Mouse (Mus musculus) midbrain, postnatal 0 days (tissue): ENCODE results near the gene Gnl1. TPM values are rescaled to one million over a fixed set of nuclear protein-coding genes. Genes with fewer than 3 reads are reported as not detected.
"Not testable (repeated sequence)": the region's sequence is repeated elsewhere in the genome, so short reads cannot be mapped to it uniquely, and the experiment has no call there.

Experiments
- ATAC-seq: fragments of 200-750 bp; cut with Nextera tagmentation; 2 replicates; pipeline ENCODE4 v1.8.0; 2017; ENCODE audit warnings: moderate number of reproducible peaks, mild to moderate bottlenecking, moderate TSS enrichment, moderate library complexity; ENCODE audit not compliant: low FRiP score
- DNase-seq: peaks from one replicate; pipeline ENCODE4 v3.0.0-alpha.2; 2015; ENCODE audit warnings: low spot score
- H3K27ac ChIP-seq: fragments of 300-500 bp; sonication (generic); 2 replicates; pipeline ENCODE4 v1.5.1; 2014; ENCODE audit warnings: low read depth, mild to moderate bottlenecking, low read length, mixed read lengths
- H3K27me3 ChIP-seq: fragments of 300-500 bp; sonication (generic); 2 replicates; pipeline ENCODE4 v1.6.1; 2014; ENCODE audit warnings: low read length, control low read depth, mixed read lengths; ENCODE audit not compliant: insufficient read depth
- H3K36me3 ChIP-seq: fragments of 300-500 bp; sonication (generic); 2 replicates; pipeline ENCODE4 v1.6.1; 2014; ENCODE audit warnings: low read length, control low read depth, mixed read lengths; ENCODE audit not compliant: insufficient read depth
- H3K4me1 ChIP-seq: fragments of 300-500 bp; sonication (generic); 2 replicates; pipeline ENCODE4 v1.6.1; 2014; ENCODE audit warnings: mild to moderate bottlenecking, control low read depth, antibody characterized with exemption, low read length, mixed read lengths; ENCODE audit not compliant: insufficient read depth
- H3K4me2 ChIP-seq: fragments of 300-500 bp; sonication (generic); 2 replicates; pipeline ENCODE4 v1.6.1; 2014; ENCODE audit warnings: low read depth, mild to moderate bottlenecking, low read length, mixed read lengths; ENCODE audit not compliant: poor library complexity, severe bottlenecking
- H3K4me3 ChIP-seq: fragments of 300-500 bp; sonication (generic); 2 replicates; pipeline ENCODE4 v1.5.1; 2014; ENCODE audit warnings: low read depth, mild to moderate bottlenecking, low read length, moderate library complexity
- H3K9ac ChIP-seq: fragments of 300-500 bp; sonication (generic); replicated peaks from 2 replicates; pipeline ENCODE4 v1.6.1; 2014; ENCODE audit warnings: mild to moderate bottlenecking, low read length, moderate library complexity, mixed read lengths; ENCODE audit not compliant: poor library complexity, severe bottlenecking
- H3K9me3 ChIP-seq: fragments of 300-500 bp; sonication (generic); 2 replicates; pipeline ENCODE4 v1.6.1; 2016; ENCODE audit warnings: low read length, control low read depth
- CTCF ChIP-seq: IDR thresholded peaks from 2 replicates; pipeline ENCODE4 v1.5.1; 2016; ENCODE audit warnings: antibody characterized with exemption, mild to moderate bottlenecking
- WGBS: fragments of 180-500 bp; shearing (Covaris S2); extraction: QIAGEN DNeasy Blood & Tissue Kit; methylation state at CpG from one replicate; pipeline ENCODE4 v1.1.7; 2014; 5-methylcytosine and 5-hydroxymethylcytosine counted together
- microRNA counts: library from miRNA; unstranded; fragments of <30 nt; microRNA quantifications from one replicate; lab custom pipeline; 2015
- microRNA-seq: library from miRNA; unstranded; fragments of <30 nt; microRNA quantifications from one replicate; pipeline ENCODE4, GENCODE M21; 2016; ENCODE audit warnings: borderline number of aligned reads
- polyA plus RNA-seq: library from polyadenylated mRNA; unstranded; fragments of >200 nt; fragmentation: Nextera tagmentation; extraction: Ambion mirVana; gene quantifications from 2 replicates; pipeline ENCODE4 v1.2.1, GENCODE M21; 2015
- total RNA-seq: library from RNA; depleted of rRNA; stranded (reverse); fragments of >200 nt; gene quantifications from 2 replicates; pipeline ENCODE4 v1.2.3, GENCODE M21; 2014; rRNA removed

Gnl1 gene
- total and polyA plus RNA-seq, 2 experiments from 2014 or later = 80.8 to 117 TPM

DNA sequence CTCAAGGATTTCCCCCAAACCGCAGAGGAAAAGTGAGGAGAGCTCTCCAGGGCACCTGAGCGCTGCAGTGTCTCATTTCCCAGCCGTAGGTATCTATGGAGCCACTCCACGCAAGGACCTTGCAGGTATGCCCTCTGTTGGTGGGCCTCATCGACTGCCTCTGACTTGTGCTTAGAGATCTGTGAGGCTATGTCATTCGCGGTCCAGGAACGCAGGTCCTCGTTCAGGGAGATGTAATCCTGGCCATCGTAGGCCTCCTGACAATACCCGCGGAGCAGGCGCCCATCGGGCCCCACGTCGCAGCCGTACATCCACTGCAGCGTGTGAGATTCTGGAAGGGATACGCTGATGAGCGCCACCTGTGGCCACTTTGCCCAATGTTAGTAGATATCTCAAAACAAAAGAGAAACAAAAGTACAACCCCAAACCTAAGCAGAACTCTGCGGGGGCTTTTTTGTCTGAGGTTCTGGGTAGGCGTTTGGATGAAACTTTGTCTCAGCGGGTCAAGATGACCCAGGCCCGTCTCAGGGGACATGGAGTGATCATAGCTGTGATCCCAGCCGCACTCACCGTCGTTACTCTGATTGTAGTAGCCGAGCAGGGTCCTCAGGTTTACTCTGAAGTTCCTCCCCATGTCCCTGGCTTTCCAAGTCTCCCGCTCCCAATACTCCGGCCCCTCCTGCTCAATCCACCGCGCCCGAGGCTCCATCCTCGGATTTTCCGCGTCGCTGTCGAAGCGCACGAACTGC is 52.1 kb downstream of the Gnl1 start:
- H3K27ac ChIP-seq, DNase-seq, H3K36me3 ChIP-seq, H3K4me1 ChIP-seq, H3K9me3 ChIP-seq, H3K27me3 ChIP-seq: not testable (repeated sequence)
- Histone ChIP-seq H3K4me2 (peak overlapping the region; percentile 69), H3K4me3 (peak overlapping the region; percentile 39), H3K9ac (0 out of 2 replicates have a peak overlapping the region, but pooled peaks have one; percentile 19)
- WGBS = 1% methylated on average over 39 of the region's 40 CpGs
- peak; percentile 65 for TF ChIP-seq CTCF
- peak; percentile 81 for ATAC-seq

DNA sequence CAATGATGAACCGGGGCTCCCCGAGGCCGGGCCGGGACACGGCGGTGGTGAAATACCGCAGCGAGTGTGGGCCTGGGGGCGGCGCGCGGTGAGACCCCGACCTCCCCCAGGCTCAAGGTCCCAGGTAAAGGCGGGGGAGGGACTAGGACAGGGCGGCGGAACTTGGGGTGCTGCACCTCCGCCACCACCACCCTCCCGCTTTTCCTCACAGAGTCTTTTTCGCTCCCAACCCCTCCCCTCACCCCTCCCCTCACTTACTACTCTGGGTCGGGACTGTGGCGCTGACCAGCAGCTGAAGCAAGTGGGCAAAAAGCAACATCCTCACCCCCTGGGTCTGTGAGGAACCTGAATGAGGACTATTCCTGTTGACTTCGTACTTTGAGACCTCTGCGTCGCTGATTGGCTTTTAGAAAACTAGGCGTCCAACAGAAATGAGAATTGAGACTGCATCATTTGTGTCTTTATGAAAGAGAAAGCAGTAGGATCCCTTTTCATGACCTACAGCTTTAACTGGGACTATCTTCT is 52.8 kb downstream of the Gnl1 start, which contains the start of gene H2-T23:
TSS of gene H2-T23 (minus strand) at position 505 of the 525 bp plus-strand sequence.
- peak within 1 kb of the TSS; percentile 69 for H3K4me2 ChIP-seq
- peak within 1 kb of the TSS; percentile 39 for H3K4me3 ChIP-seq
- DNase-seq, H3K4me1 ChIP-seq, H3K27me3 ChIP-seq, H3K36me3 ChIP-seq, H3K9me3 ChIP-seq, ATAC-seq, H3K27ac ChIP-seq: not testable (repeated sequence)
- WGBS = 0% methylated on average over 19 of the region's 25 CpGs
- 0 out of 2 replicates have a peak within 1 kb of the TSS, but pooled peaks have one; percentile 19 for H3K9ac ChIP-seq

DNA sequence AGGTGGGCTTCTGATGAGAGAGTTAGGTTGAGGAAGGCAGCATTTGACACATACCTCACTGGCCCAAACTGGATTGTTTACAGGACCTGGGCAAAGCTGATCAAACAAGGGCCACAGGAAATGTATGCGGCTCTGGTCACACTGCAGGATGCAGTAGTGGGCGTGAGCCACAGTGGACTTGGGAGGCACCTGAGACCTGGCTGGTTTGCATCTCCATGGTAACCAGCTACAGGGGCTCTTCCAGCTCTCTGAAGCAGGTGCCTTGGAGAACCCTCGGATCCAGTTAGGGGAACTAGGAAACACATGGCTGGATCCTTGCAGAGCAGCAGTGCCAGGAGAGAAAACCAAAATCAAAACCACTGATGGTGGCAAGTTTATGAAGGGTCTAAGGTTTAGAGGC is 54.9 kb downstream of the Gnl1 start:
- WGBS = 58% methylated on average over 3 of the region's 3 CpGs
- ATAC-seq, H3K9ac ChIP-seq, H3K4me3 ChIP-seq, H3K36me3 ChIP-seq, H3K4me1 ChIP-seq, H3K4me2 ChIP-seq, H3K27ac ChIP-seq, DNase-seq, H3K9me3 ChIP-seq, H3K27me3 ChIP-seq: not testable (repeated sequence)

DNA sequence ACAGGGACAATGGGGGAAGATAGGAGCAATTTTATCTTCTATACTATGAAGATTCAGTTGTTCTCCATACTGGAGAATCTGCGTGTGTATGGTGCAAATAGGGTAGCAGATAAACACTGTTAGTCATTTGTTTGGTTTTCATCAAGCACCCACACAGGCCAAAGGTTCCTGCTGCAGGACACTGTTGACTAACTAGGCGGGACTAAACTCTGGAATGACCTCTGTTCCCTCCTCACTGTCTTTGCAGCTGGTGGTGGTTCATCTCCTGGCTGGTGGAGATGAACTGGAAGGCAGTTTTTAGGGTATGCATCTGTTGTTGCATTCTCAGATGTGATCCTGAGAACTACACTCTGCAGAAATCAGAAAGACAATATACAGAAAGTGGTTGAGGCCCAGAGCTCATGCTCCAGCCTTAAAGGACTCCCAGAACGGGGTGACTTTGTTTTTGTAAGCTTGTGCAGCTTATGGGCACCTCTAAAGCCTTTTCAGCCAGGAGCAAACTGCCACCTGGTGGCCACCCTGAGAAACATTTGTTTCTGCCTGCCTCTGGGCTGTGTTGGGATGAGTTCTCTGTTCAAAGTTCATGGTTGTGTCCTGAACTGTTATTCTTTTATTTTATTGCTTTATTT is 55.5 kb downstream of the Gnl1 start:
- H3K27me3 ChIP-seq, ATAC-seq, H3K9ac ChIP-seq, H3K9me3 ChIP-seq, H3K27ac ChIP-seq, H3K4me3 ChIP-seq, H3K4me2 ChIP-seq, H3K4me1 ChIP-seq, H3K36me3 ChIP-seq: not testable (repeated sequence)
- peak; percentile 41 for DNase-seq
- 42% methylated on average over 3 of the region's 3 CpGs for WGBS
- peak; percentile 66 for TF ChIP-seq CTCF

DNA sequence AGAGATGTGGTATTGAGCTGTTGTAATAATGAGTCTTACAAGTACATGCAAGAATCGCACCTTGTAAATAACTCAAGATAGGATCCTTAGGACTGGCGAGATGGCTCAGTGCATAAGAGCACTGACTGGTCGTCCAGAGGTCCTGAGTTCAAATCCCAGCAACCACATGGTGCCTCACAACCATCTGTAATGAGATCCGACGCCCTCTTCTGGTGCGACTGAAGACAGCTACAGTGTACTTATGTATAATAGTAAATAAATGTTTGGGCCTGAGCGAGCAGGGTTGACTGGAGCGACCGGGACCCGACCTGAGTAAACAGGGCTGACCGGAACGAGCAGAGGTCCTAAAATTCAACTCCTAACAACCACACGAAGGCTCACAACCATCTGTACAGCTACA is 56.5 kb downstream of the Gnl1 start:
- H3K27me3 ChIP-seq, ATAC-seq, H3K9me3 ChIP-seq, H3K9ac ChIP-seq, H3K4me1 ChIP-seq, H3K4me2 ChIP-seq, H3K27ac ChIP-seq, H3K4me3 ChIP-seq, H3K36me3 ChIP-seq, DNase-seq: not testable (repeated sequence)
- WGBS = 87% methylated on average over 13 of the region's 13 CpGs

MicroRNAs encoded within 50 kb of the gene (microRNA counts, 519-probe panel; counts per million panel counts)
- microRNA mmu-miR-877 (lab: Ali Mortazavi, UCI) = 528 counts per million, percentile 58 among the panel's probes with 10 or more counts

Small RNA genes lying within 50 kb of the gene (microRNA-seq; reads per million reads assigned to microRNA genes)
- gene Mir877 = 150 reads per million, percentile 50 among the genes with 10 or more reads in this experiment

Other genes with a start within 250 kb of the Gnl1 start
- gene Ier3, start 158.2 kb upstream of the Gnl1 start, total RNA-seq = 10.9 and 13.5 TPM in 2 replicates
- 12.2 and 16.0 TPM in 2 replicates for gene Ier3, start 158.2 kb upstream of the Gnl1 start, polyA plus RNA-seq
- gene Flot1, start 156.6 kb upstream of the Gnl1 start, total RNA-seq = 112 and 122 TPM in 2 replicates
- gene Flot1, start 156.6 kb upstream of the Gnl1 start, polyA plus RNA-seq = 124 and 140 TPM in 2 replicates
- gene Tubb5, start 141.5 kb upstream of the Gnl1 start, total RNA-seq = 3,416 and 3,526 TPM in 2 replicates
- gene Tubb5, start 141.5 kb upstream of the Gnl1 start, polyA plus RNA-seq = 1,872 and 1,886 TPM in 2 replicates
- 22.4 and 22.6 TPM in 2 replicates for gene Mdc1, start 138.3 kb upstream of the Gnl1 start, total RNA-seq
- 3.7 and 4.7 TPM in 2 replicates for gene Mdc1, start 138.3 kb upstream of the Gnl1 start, polyA plus RNA-seq
- 7.6 and 12.1 TPM in 2 replicates for gene Nrm, start 118.5 kb upstream of the Gnl1 start, total RNA-seq
- gene Nrm, start 118.5 kb upstream of the Gnl1 start, polyA plus RNA-seq = 11.0 and 11.8 TPM in 2 replicates
- 16.2 and 33.0 TPM in 2 replicates for gene Ppp1r18, start 114.3 kb upstream of the Gnl1 start, total RNA-seq
- gene Ppp1r18, start 114.3 kb upstream of the Gnl1 start, polyA plus RNA-seq = 14.1 and 14.4 TPM in 2 replicates
- gene Dhx16, start 100.0 kb upstream of the Gnl1 start, total RNA-seq = 26.7 and 27.7 TPM in 2 replicates
- gene Dhx16, start 100.0 kb upstream of the Gnl1 start, polyA plus RNA-seq = 23.6 and 25.1 TPM in 2 replicates
- 43.5 and 47.7 TPM in 2 replicates for gene 2310061I04Rik, start 82.4 kb upstream of the Gnl1 start, total RNA-seq
- 88.3 and 89.3 TPM in 2 replicates for gene 2310061I04Rik, start 82.4 kb upstream of the Gnl1 start, polyA plus RNA-seq
- gene Atat1, start 69.8 kb upstream of the Gnl1 start, total RNA-seq = 199 and 216 TPM in 2 replicates
- gene Atat1, start 69.8 kb upstream of the Gnl1 start, polyA plus RNA-seq = 326 and 332 TPM in 2 replicates
- gene Mrps18b, start 63.5 kb upstream of the Gnl1 start, total RNA-seq = 37.2 and 46.6 TPM in 2 replicates
- gene Mrps18b, start 63.5 kb upstream of the Gnl1 start, polyA plus RNA-seq = 55.7 and 57.4 TPM in 2 replicates
- gene Ppp1r10, start 63.4 kb upstream of the Gnl1 start, total RNA-seq = 39.3 and 52.8 TPM in 2 replicates
- gene Ppp1r10, start 63.4 kb upstream of the Gnl1 start, polyA plus RNA-seq = 23.0 and 24.8 TPM in 2 replicates
- gene Abcf1, start 10.1 kb upstream of the Gnl1 start, total RNA-seq = 61.8 and 67.0 TPM in 2 replicates
- 89.0 and 100 TPM in 2 replicates for gene Abcf1, start 10.1 kb upstream of the Gnl1 start, polyA plus RNA-seq
- gene Prr3, start 385 bp downstream of the Gnl1 start, total RNA-seq = 43.9 and 57.8 TPM in 2 replicates
- 97.0 and 100 TPM in 2 replicates for gene Prr3, start 385 bp downstream of the Gnl1 start, polyA plus RNA-seq
- 0.16 and 1.7 TPM in 2 replicates for gene H2-T24, start 40.7 kb downstream of the Gnl1 start, total RNA-seq
- 5.3 and 7.2 TPM in 2 replicates for gene H2-T24, start 40.7 kb downstream of the Gnl1 start, polyA plus RNA-seq
- gene H2-T23, start 53.0 kb downstream of the Gnl1 start, total RNA-seq = 6.1 and 9.2 TPM in 2 replicates
- 6.4 and 7.3 TPM in 2 replicates for gene H2-T23, start 53.0 kb downstream of the Gnl1 start, polyA plus RNA-seq
- 11.5 and 11.8 TPM in 2 replicates for gene H2-T22, start 62.9 kb downstream of the Gnl1 start, total RNA-seq
- gene H2-T22, start 62.9 kb downstream of the Gnl1 start, polyA plus RNA-seq = 7.1 and 8.3 TPM in 2 replicates
- 0.16 TPM in 1 of 2 replicates, not detected in the other for gene Gm6034, start 63.1 kb downstream of the Gnl1 start, total RNA-seq
- not detected in 2 replicates for gene Gm6034, start 63.1 kb downstream of the Gnl1 start, polyA plus RNA-seq
- 0.19 TPM in 1 of 2 replicates, not detected in the other for gene Gm11127, start 78.5 kb downstream of the Gnl1 start, total RNA-seq
- gene Gm11127, start 78.5 kb downstream of the Gnl1 start, polyA plus RNA-seq = 0.12 TPM in 1 of 2 replicates, not detected in the other
- not detected in 2 replicates for gene Gm19684, start 141.8 kb downstream of the Gnl1 start, total RNA-seq
- not detected in 2 replicates for gene Gm19684, start 141.8 kb downstream of the Gnl1 start, polyA plus RNA-seq
- gene Gm7030, start 149.6 kb downstream of the Gnl1 start, total RNA-seq = not detected in 2 replicates
- gene Gm7030, start 149.6 kb downstream of the Gnl1 start, polyA plus RNA-seq = not detected in 2 replicates
- not detected in 2 replicates for gene Gm8909, start 188.7 kb downstream of the Gnl1 start, total RNA-seq
- not detected in 2 replicates for gene Gm8909, start 188.7 kb downstream of the Gnl1 start, polyA plus RNA-seq
- not detected in 2 replicates for gene H2-T3, start 210.4 kb downstream of the Gnl1 start, total RNA-seq
- not detected in 2 replicates for gene H2-T3, start 210.4 kb downstream of the Gnl1 start, polyA plus RNA-seq